ENCODE assay signal across 11 mouse cellular contexts in the genomic region with DNA sequence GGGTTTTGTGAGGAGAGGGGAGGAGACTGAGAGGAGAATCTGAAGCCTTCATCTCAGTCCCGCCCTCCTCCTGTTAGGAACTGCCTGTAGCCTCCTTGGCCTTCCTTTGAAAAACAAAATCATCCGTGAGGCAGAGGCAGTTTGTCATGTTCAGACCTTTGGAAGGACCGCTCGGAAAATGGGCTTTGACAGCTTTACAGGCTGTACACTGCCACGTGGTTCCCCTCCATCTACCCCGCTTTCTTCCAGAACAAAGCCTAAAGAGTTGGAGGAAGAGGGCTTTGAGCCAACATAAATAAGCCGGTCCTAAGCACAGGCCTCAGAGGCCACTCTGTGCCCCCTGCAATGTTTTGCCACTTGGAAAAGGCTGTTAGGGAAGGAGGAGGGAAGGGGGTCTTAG. TPM values are rescaled to one million over a fixed set of nuclear protein-coding genes. Genes with fewer than 3 reads are reported as not detected.
DNase-seq lines count a peak whose midpoint lies in the region; ATAC-seq and TF ChIP-seq lines count a peak whose summit lies in the region.
"Had no signal": no experiment of that assay in that cellular context is flagged by ENCODE, and none has a peak within 500 bp of the region (broad histone marks: within the 10 kb centered on the region; RNA-seq: fewer than 3 reads in every experiment).

No protein-coding gene starts in this region.

- H3K9ac ChIP-seq in heart, embryonic 15.5 days: no peak overlapping the region
- no peak overlapping the region for H3K9ac ChIP-seq in embryonic facial prominence, embryonic 13.5 days
- H3K9ac ChIP-seq in hindbrain, postnatal 0 days (replicated peaks; ENCODE audit: low read length): no peak overlapping the region
- H3K9ac ChIP-seq in midbrain, postnatal 0 days (replicated peaks; ENCODE audit: low read length, poor library complexity, severe bottlenecking): no peak overlapping the region

- TF ChIP-seq CTCF in hindbrain, postnatal 0 days (IDR thresholded peaks at IDR 0.05; ENCODE audit: low read depth): no peak
- no peak for TF ChIP-seq CTCF in midbrain, postnatal 0 days (IDR thresholded peaks at IDR 0.05)

- peak; percentile 81 for ATAC-seq in heart, embryonic 15.5 days (replicated peaks; ENCODE audit: insufficient number of reproducible peaks, insufficient read depth, low FRiP score, low read depth)
- ATAC-seq in embryonic facial prominence, embryonic 13.5 days (ENCODE audit: insufficient number of reproducible peaks, insufficient read depth, low FRiP score, low TSS enrichment, low read depth): no peak
- ATAC-seq in hindbrain, postnatal 0 days: peak; percentile 65; the same call in 1 of the 2 replicates
- ATAC-seq in midbrain, postnatal 0 days (ENCODE audit: low FRiP score): peak; percentile 31; the same call in 1 of the 2 replicates

- no peak overlapping the region for H3K4me3 ChIP-seq in heart, embryonic 15.5 days
- no peak overlapping the region for H3K4me3 ChIP-seq in embryonic facial prominence, embryonic 13.5 days
- no peak overlapping the region for H3K4me3 ChIP-seq in hindbrain, postnatal 0 days (ENCODE audit: low read length)
- H3K4me3 ChIP-seq in midbrain, postnatal 0 days (ENCODE audit: low read depth, low read length): no peak overlapping the region

- WGBS in heart, embryonic 15.5 days: 42% methylated on average over 7 of the region's 7 CpGs
- WGBS in embryonic facial prominence, embryonic 13.5 days: 40% methylated on average over 7 of the region's 7 CpGs
- 20% methylated on average over 7 of the region's 7 CpGs for WGBS in hindbrain, postnatal 0 days
- WGBS in midbrain, postnatal 0 days: 13% methylated on average over 7 of the region's 7 CpGs

- H3K27ac ChIP-seq in heart, embryonic 15.5 days: no peak overlapping the region; the same call in 1 of the 2 replicates
- peak overlapping the region; percentile 4; the same call in 1 of the 2 replicates for H3K27ac ChIP-seq in embryonic facial prominence, embryonic 13.5 days
- H3K27ac ChIP-seq in hindbrain, postnatal 0 days: no peak overlapping the region
- H3K27ac ChIP-seq in midbrain, postnatal 0 days (ENCODE audit: low read depth, low read length): no peak overlapping the region

- H3K4me1 ChIP-seq in heart, embryonic 15.5 days (replicated peaks): peaks cover 14% of the 10 kb centered on the region
- peaks cover 25% of the 10 kb centered on the region for H3K4me1 ChIP-seq in embryonic facial prominence, embryonic 13.5 days
- H3K4me1 ChIP-seq in hindbrain, postnatal 0 days (ENCODE audit: insufficient read depth, low read length): 0 out of 2 replicates have a peak, but pooled peaks cover 19% of the 10 kb centered on the region
- H3K4me1 ChIP-seq in midbrain, postnatal 0 days (ENCODE audit: insufficient read depth, low read length): peaks cover 5% of the 10 kb centered on the region; the same call in 1 of the 2 replicates

- intact Hi-C loops in heart, postnatal 25 days (cut with DNase I): no loop called here

- no peak for DNase-seq in heart, postnatal 25 days (ENCODE audit: low spot score)
- peak; percentile 49 for DNase-seq in hindbrain, postnatal 0 days (ENCODE audit: low spot score)
- peak; percentile 56 for DNase-seq in midbrain, postnatal 0 days (ENCODE audit: low spot score)
- DNase-seq in right cerebral cortex, postnatal 36 days (ENCODE audit: low spot score in 2 of 2): no peak
- DNase-seq in right cerebral cortex, postnatal 25 days: no peak
- no peak for DNase-seq in right cerebral cortex, postnatal 10 days (ENCODE audit: low spot score in 2 of 2)
- DNase-seq: thymus, postnatal 14 days had no signal

- no peak overlapping the region for H3K4me2 ChIP-seq in heart, embryonic 15.5 days
- H3K4me2 ChIP-seq in embryonic facial prominence, embryonic 13.5 days: no peak overlapping the region
- no peak overlapping the region for H3K4me2 ChIP-seq in hindbrain, postnatal 0 days (ENCODE audit: low read depth, low read length)
- no peak overlapping the region for H3K4me2 ChIP-seq in midbrain, postnatal 0 days (ENCODE audit: low read depth, low read length, poor library complexity, severe bottlenecking)

- no peaks in the 10 kb centered on the region for H3K9me3 ChIP-seq in heart, embryonic 15.5 days (replicated peaks)
- no peaks in the 10 kb centered on the region for H3K9me3 ChIP-seq in embryonic facial prominence, embryonic 13.5 days
- no peaks in the 10 kb centered on the region for H3K9me3 ChIP-seq in hindbrain, postnatal 0 days (ENCODE audit: low read length)
- H3K9me3 ChIP-seq in midbrain, postnatal 0 days (ENCODE audit: low read length): no peaks in the 10 kb centered on the region

- H3K27me3 ChIP-seq in heart, embryonic 15.5 days: no peaks in the 10 kb centered on the region
- no peaks in the 10 kb centered on the region for H3K27me3 ChIP-seq in embryonic facial prominence, embryonic 13.5 days
- no peaks in the 10 kb centered on the region for H3K27me3 ChIP-seq in hindbrain, postnatal 0 days (ENCODE audit: insufficient read depth, low read length)
- H3K27me3 ChIP-seq in midbrain, postnatal 0 days (ENCODE audit: insufficient read depth, low read length): no peaks in the 10 kb centered on the region
- H3K27me3 ChIP-seq: CH12.LX had no signal

- H3K36me3 ChIP-seq in heart, embryonic 15.5 days: no peaks in the 10 kb centered on the region
- H3K36me3 ChIP-seq in embryonic facial prominence, embryonic 13.5 days: no peaks in the 10 kb centered on the region
- no peaks in the 10 kb centered on the region for H3K36me3 ChIP-seq in hindbrain, postnatal 0 days (ENCODE audit: insufficient read depth, low read length)
- no peaks in the 10 kb centered on the region for H3K36me3 ChIP-seq in midbrain, postnatal 0 days (ENCODE audit: insufficient read depth, low read length)

RNA-seq across cellular contexts. Expression of gene Gm815, which starts 19.9 kb away (rescaled TPM):
- not detected in 2 replicates for polyA plus RNA-seq in heart, embryonic 15.5 days (2015; fragmentation: Nextera tagmentation; extraction: Ambion mirVana)
- not detected for total RNA-seq in heart, postnatal 25 days (2021)
- polyA plus RNA-seq in embryonic facial prominence, embryonic 13.5 days (2015; fragmentation: Nextera tagmentation; extraction: Ambion mirVana): not detected in 2 replicates
- total RNA-seq in hindbrain, postnatal 0 days (2014; rRNA removed): not detected in 2 replicates
- polyA plus RNA-seq in hindbrain, postnatal 0 days (2015; fragmentation: Nextera tagmentation; extraction: Ambion mirVana): not detected in 2 replicates
- not detected in 2 replicates for total RNA-seq in midbrain, postnatal 0 days (2014; rRNA removed)
- not detected in 2 replicates for polyA plus RNA-seq in midbrain, postnatal 0 days (2015; fragmentation: Nextera tagmentation; extraction: Ambion mirVana)
- total RNA-seq: adrenal gland, postnatal 36 days; CH12.LX had no signal

Comparison
In these comparisons a context has a peak if more than half of its experiments do, and no peak if none do; other contexts are left out.
1. DNase-seq: peak in hindbrain, postnatal 0 days (single experiment) and midbrain, postnatal 0 days (single experiment); none in heart, postnatal 25 days (single experiment), right cerebral cortex, postnatal 36 days (0 of 2), right cerebral cortex, postnatal 25 days (single experiment) and right cerebral cortex, postnatal 10 days (0 of 2).